Mouse (Mus musculus): ENCODE data around the gene Dnaaf2.
"Not testable (repeated sequence)": the region's sequence is repeated elsewhere in the genome, so short reads cannot be mapped to it uniquely, and the experiment has no call there.

The Dnaaf2 gene

DNA sequence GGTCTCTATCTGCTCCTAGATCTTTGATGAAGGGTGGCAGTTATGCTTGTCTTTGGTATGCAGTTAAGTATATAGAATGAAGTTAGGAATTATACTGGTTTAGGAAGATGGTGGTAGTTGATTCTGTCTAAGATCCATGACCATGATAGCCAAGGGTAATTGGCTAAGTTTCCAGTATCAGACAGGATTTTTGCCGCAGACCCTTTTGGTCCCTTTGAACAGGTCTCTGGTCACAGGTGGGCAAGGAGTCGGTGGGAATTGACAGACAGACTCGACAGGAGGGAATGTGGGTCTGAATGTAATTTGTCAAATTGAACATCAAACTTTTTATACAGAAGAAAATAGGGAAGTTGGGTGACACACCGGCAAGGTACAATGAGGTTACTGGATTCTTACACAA is 34.6 kb downstream of the Dnaaf2 start:
- not testable (repeated sequence) for DNase-seq

DNA sequence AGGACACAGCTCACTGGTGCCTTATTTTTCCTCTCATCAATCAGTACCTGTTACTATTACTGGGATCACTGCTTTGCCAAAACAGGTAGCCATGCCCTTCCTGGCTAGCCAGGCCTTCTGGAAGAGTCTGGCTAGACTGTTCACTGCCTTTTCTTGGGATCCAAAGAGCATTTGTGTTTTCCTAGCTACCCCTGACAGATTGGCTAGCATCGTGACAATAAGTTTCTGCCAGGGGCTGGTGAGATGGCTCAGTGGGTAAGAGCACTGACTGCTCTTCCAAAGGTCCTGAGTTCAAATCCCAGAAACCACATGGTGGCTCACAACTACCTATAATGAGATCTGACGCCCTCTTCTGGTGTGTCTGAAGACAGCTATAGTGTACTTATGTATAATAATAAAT is 37.6 kb downstream of the Dnaaf2 start:
- not testable (repeated sequence) for DNase-seq

DNA sequence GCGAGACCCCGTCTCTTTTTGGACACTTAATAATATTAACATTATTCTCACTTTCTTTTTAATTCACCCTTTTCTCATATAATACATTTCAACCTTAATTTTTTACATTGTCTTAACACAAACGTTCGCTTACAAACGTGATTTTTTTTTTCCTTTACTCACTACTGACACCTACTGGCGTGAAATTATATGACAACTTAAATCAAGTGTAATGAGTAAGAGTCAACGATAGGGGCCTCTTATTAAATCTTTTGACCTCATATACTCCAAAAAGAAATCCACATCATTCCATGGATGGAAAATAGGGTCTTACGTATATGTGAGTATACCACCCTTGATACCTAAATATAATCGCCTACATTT is 38.7 kb downstream of the Dnaaf2 start:
- DNase-seq: peak in 1 of 2 experiments; percentile 31

DNA sequence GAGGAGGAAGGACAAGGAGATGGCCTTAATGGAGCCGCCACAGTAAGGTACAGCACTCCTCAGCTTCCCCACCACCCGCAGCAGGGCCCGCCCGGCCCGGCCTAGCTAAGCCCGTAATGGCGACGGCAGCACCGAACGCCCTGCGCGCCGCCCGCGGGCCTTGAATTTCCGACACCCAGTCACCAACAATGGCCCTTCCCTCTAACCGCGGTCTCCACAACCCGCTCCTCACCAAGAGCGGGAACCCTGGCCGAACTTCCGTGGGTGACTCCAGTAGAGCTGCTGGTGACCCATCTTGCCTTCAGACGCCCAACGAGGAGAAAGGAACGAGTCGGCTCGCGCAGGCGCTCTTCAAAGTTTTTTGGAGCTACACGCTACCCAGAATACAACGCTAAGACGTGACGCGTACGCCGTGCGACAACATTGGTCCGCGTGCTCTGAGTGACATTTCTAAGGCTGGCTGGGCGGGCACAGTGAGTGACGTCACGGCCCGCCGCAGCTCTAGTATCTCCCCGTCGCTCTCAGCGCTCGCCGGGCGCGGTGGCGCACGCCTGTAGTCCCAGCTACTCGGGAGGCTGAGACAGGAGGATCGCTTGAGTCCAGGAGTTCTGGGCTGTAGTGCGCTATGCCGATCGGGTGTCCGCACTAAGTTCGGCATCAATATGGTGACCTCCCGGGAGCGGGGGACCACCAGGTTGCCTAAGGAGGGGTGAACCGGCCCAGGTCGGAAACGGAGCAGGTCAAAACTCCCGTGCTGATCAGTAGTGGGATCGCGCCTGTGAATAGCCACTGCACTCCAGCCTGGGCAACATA is 39.3 kb downstream of the Dnaaf2 start, which contains the start of gene Rps29:
Gene Rps29 (minus strand): TSS at position 422 of the 813 bp plus-strand sequence.
- peak; percentile 97 to 98 for DNase-seq

DNA sequence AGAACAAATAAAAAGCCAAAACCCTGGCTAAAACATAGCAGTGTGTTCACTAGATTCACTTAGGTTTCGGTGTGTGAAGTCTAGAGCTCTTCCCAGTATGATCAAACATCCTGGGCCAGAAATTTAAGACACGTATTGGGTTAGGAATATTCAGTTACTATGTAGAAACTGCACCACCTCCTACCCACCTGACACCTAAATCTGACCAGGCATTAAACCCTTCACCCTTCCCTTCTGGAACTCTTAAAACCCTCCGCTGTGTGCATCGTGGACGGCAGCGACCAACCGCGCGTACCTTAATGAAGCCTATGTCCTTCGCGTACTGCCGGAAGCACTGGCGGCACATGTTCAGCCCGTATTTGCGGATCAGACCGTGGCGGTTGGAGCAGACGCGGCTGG is 39.9 kb downstream of the Dnaaf2 start:
- no peak for DNase-seq

DNA sequence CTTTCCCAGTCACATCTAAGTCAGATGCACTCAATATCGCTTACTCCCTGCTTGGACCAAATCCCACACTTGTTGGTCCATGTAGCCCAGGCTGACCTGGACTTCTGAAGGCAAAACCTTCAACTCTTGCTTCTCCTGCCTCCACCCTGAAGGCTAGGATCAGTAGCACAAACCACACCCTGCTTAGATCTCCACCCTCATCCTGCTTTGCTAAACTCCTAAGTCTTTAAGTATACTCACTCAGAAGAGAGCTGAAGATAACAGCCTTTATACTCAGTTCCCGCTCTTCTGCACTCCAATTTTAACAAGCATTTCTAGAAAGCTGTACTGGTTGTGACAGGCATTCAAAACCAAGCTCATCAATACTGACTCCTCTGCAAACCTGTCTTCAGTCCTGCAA is 41.1 kb downstream of the Dnaaf2 start:
- DNase-seq: no peak

DNA sequence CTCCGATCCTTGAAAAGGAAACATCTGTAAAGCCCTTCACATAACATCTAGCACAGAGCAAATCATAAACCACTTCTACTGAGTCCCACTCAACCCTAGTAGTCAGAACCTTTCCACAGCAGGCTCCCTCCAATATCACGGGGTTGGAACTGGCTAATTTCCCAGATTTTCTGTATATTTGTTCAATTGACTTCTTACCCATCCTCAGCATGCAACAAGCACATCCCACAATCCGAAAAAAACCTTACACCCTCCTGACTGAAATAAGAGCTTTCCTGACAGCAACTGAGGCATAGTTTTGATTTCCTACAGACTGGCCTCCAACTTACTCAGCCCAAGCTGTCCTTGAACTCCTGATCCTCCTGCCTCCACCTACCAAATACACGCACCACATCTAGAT is 41.8 kb downstream of the Dnaaf2 start:
- no peak for DNase-seq

DNA sequence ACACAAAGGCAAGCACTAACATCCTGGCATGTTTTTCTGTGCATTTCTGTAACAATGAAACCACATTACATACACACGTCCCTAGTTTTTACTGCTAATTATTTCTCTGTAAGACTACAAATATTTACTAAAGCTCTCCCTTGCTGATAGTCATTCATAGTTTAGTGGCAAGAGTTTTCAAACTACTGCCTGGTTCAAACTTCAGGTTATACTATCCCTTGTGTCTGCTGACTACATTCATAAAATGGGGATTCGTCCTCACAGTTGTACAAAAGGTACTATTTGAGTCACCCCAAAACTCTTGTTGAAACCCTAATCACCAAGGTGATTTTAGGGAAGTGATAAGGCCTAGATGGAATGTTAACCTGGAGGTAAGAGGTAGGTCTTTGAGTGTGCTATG is 42.3 kb downstream of the Dnaaf2 start:
- no peak for DNase-seq

DNA sequence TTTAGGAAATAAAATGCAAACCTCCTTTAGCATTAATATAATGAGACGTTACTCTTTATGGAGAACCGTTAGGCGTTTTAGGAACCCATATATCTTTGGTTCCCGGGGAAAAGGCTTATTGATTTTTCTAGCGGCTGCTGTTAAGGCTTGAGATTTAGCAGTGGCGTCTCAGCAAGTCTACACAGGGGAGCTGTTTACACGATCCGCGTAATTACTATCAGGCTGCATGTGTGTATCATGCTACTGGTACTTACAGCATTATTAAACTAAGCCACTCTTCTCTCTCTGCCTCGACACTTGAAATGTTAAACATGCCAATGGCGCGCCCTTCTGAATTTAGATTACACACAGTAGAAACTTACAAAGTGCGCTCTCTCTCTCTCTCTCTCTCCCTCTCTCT is 48.2 kb downstream of the Dnaaf2 start:
- DNase-seq: no peak

DNA sequence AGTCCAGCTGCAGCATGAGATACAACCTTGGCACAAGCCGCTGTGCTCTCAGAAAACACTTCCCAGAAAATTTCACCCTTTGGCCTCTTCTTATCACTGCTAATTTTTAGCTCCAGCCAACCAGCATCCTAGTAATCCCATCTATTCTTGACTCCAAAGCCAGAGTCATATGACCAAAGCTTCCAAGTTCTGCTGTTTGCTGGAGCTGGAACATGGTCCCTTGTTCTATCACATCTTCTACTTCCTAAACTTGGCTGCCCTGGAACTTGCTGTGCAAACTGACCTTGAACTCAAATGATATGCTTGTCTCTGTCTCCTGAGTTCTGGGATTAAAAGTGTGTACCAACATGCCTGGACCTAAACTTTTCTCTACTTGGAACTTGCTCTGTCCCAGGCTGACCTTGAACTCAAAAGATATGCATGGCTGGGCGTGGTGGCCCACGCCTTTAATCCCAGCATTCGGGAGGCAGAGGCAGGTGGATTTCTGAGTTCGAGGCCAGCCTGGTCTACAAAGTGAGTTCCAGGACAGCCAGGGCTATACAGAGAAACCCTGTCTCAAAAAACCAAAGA is 51.0 kb downstream of the Dnaaf2 start:
- no peak for DNase-seq

DNA sequence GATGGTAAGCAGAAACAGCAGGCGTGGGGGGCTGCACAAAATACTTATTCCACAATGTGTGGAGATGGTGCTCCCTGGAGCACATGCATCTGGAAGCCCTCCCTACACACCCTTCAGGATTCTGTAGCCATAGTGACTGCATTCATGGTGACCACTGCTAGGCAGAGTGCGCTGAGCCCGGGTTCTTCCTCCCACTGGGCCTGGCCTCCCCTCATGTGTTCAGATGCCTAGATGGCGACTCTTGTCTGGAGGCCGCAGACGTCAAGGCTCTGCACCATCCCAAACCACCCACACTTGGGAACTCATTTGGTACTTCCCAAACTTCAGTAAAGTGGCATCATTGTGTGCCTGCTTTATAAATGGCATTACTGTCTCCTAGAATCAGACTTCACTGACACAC is 54.8 kb downstream of the Dnaaf2 start:
- no peak for DNase-seq

DNA sequence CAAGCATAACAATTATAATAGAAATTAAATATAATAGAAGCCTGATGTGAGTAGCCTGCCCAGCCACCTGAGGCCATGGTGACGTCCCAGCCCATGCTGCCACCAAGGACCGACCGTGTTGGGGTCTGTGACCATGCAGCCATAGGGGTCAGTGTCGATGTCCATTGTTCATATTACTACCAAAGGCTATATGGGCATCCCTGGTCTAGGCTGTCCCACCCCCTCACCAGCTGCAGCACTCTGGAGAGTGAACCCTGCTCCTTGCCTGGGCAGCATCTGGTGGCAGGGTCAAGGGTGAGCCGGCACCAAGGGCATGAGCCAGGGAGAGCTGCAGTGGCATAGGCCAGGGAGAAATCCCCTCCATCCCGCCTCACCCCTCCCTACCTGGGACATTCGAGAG is 58.4 kb downstream of the Dnaaf2 start:
- no peak for DNase-seq

DNA sequence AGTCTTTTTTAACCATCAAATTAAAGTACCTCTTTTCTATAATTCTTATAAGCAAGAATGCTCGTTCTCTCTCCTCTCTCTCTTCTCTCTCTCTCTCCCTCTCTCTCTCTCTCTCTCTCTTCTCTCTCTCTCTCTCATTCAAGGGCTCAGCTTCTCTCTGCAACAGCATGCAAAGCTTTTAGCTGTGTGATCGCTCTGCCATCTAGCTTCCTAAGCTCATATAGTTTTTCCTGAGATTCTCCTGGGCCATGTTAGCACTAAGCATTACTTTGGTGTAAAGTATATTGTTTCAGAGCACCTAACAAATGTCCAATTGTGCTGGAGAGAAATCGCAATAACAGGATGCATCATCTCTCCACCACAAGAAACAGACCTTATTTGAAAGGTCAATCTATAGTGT is 59.0 kb downstream of the Dnaaf2 start:
- no peak for DNase-seq

Data from cerebellum, postnatal 36 days (tissue).